Mouse (Mus musculus) liver, adult 2 months (tissue): ENCODE results near the gene Ms4a6c. TPM values are rescaled to one million over a fixed set of nuclear protein-coding genes. Genes with fewer than 3 reads are reported as not detected.
"Not testable (repeated sequence)": the region's sequence is repeated elsewhere in the genome, so short reads cannot be mapped to it uniquely, and the experiment has no call there.

Source experiments
- DNase-seq: peaks from one replicate; pipeline ENCODE4 v3.0.0-alpha.2; 2011; ENCODE audit warnings: low read depth, low spot score; ENCODE audit errors: extremely low read depth
- H3K27ac ChIP-seq: fragments of 200-500 bp; replicated peaks from 2 replicates; pipeline ENCODE4 v1.5.1; 2012; ENCODE audit warnings: low read depth, mild to moderate bottlenecking, control low read depth, inconsistent platforms, low read length; ENCODE audit not compliant: insufficient read depth
- H3K27me3 ChIP-seq: fragments of 200-500 bp; 2 replicates; pipeline ENCODE4 v1.6.1; 2012; ENCODE audit warnings: mild to moderate bottlenecking, moderate library complexity, low read length, inconsistent platforms; ENCODE audit not compliant: control insufficient read depth, insufficient read depth
- H3K36me3 ChIP-seq: fragments of 200-500 bp; 2 replicates; pipeline ENCODE4 v1.6.1; 2012; ENCODE audit warnings: low read length, inconsistent platforms; ENCODE audit not compliant: control insufficient read depth, insufficient read depth
- H3K4me1 ChIP-seq: fragments of 200-500 bp; 2 replicates; pipeline ENCODE4 v1.6.1; 2011; ENCODE audit warnings: low read length; ENCODE audit not compliant: control insufficient read depth, insufficient read depth
- H3K4me3 ChIP-seq: fragments of 200-500 bp; 2 replicates; pipeline ENCODE4 v1.5.1; 2011; ENCODE audit warnings: low read depth, mild to moderate bottlenecking, control low read depth, low read length, moderate library complexity; ENCODE audit not compliant: insufficient read depth
- H3K79me2 ChIP-seq: fragments of 200-500 bp; 2 replicates; pipeline ENCODE4 v1.6.1; 2012; ENCODE audit warnings: inconsistent platforms, mild to moderate bottlenecking, low read length, moderate library complexity; ENCODE audit not compliant: control insufficient read depth, insufficient read depth
- H3K9ac ChIP-seq: fragments of 200-500 bp; 2 replicates; pipeline ENCODE4 v1.6.1; 2012; ENCODE audit warnings: low read depth, mild to moderate bottlenecking, control low read depth, inconsistent platforms, low read length
- CTCF ChIP-seq: fragments of 200-500 bp; IDR thresholded peaks from 2 replicates; pipeline ENCODE4 v1.5.1; 2011; ENCODE audit warnings: low read depth, low read length, control low read depth
- POLR2A ChIP-seq: fragments of 200-500 bp; IDR thresholded peaks from 2 replicates; pipeline ENCODE4 v1.6.1; 2011; ENCODE audit warnings: low read length, control low read depth; ENCODE audit not compliant: insufficient read depth; ENCODE audit errors: extremely low read depth
- WGBS: fragments of 180-500 bp; shearing (Covaris S2); methylation state at CpG from one replicate; pipeline ENCODE4 v1.1.7; 2018; 5-methylcytosine and 5-hydroxymethylcytosine counted together
- polyA plus RNA-seq: library from polyadenylated mRNA; depleted of rRNA; stranded (reverse); fragments of >200 nt; gene quantifications from 2 replicates; pipeline ENCODE4 v1.2.3, GENCODE M21; 2012; rRNA removed
- total RNA-seq: library from RNA; depleted of rRNA; stranded (reverse); fragments of >200 nt; gene quantifications from 2 replicates; pipeline ENCODE4 v1.2.3, GENCODE M21; 2014; rRNA removed

Ms4a6c gene
- total and polyA plus RNA-seq, 2 experiments, result 1.8 to 6.6 TPM

DNA sequence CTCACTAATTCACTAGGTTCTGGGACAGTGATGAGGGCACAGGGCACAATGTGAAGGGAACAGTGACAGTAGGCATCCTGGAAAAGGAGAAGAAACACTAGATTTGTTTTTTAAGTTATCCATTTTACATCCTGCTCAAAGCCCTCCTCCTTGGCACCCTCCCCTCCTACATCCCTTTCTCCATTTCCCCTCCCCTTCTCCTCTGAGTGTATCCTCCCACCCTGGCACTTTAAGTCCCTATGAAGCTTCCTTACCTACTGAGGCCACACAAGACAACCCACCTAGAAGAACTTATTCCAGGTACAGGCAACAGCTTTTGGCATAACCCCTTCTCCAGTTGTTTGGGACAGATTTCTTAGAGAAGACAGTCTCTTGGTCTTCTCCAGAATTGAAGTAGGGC, 47.1 kb downstream of the Ms4a6c start, which contains the start of gene Ms4a6b:
Gene Ms4a6b (plus strand): TSS at position 267 of the 400 bp plus-strand sequence.
- no peak within 1 kb of the TSS for H3K4me3 ChIP-seq
- no peak within 1 kb of the TSS for H3K9ac ChIP-seq
- no peak for TF ChIP-seq CTCF
- no peak for TF ChIP-seq POLR2A
- no peaks in the 10 kb centered on the region for H3K79me2 ChIP-seq
- H3K36me3 ChIP-seq, result no peaks in the 10 kb centered on the region
- no peak within 1 kb of the TSS for H3K27ac ChIP-seq
- peaks cover 6% of the 10 kb centered on the region; the same call in 1 of the 2 replicates for H3K4me1 ChIP-seq
- DNase-seq, result no peak
- no peaks in the 10 kb centered on the region for H3K27me3 ChIP-seq

DNA sequence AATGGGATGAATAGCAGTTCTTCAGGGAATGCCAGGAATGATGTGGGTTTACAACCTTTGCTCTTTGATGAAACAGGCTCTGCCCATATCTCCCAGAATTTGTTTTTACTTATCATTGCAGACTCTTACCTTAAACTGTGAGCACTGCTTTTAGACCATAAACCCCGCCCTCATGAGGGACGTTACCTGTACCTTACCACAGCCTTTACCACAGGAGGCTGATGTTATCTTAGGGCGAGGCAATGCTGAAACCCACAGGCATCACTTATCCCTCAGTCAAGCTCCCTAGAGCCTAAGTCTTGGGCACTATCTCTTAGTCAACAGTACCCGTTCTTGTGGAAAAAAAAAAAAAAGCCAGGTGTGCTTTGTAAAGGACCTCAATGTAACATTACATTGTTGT, 47.7 kb downstream of the Ms4a6c start:
- 71% methylated on average over 4 of the region's 4 CpGs for WGBS
- H3K79me2 ChIP-seq, result no peaks in the 10 kb centered on the region
- TF ChIP-seq POLR2A, result no peak
- TF ChIP-seq CTCF, result no peak
- H3K27me3 ChIP-seq, result no peaks in the 10 kb centered on the region
- no peaks in the 10 kb centered on the region for H3K36me3 ChIP-seq
- no peak overlapping the region for H3K4me3 ChIP-seq
- peaks cover 6% of the 10 kb centered on the region; the same call in 1 of the 2 replicates for H3K4me1 ChIP-seq
- no peak overlapping the region for H3K27ac ChIP-seq
- no peak overlapping the region for H3K9ac ChIP-seq
- DNase-seq, result peak; percentile 38

DNA sequence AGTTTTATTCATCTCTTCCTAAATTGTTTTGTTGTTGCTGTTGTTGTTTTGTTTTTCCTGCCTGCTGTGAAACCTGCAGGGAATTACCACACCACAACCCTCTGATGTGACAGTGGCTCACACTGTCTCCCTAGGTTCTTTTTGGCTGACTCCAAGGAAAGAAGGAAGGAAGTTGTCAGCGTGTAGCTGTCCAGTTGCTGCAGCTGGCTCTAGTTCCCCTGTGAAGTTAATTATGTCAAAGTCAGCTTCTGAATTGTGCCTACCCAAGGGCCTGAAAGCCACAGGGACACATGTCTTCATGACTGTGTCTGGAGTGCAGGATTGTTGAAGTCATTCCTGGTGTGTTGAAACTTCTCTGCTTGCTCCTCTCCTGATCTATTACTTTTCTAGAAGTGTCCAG, 48.2 kb downstream of the Ms4a6c start:
- not testable (repeated sequence) for H3K27me3 ChIP-seq, H3K79me2 ChIP-seq, DNase-seq, H3K27ac ChIP-seq, H3K4me3 ChIP-seq, H3K4me1 ChIP-seq, H3K36me3 ChIP-seq, H3K9ac ChIP-seq
- WGBS, result 59% methylated on average over 1 of the region's 1 CpGs

- not testable (repeated sequence) for H3K79me2 ChIP-seq, H3K27ac ChIP-seq, H3K27me3 ChIP-seq, DNase-seq, H3K36me3 ChIP-seq, H3K4me3 ChIP-seq, H3K4me1 ChIP-seq, H3K9ac ChIP-seq
- WGBS, result 83% methylated on average over 2 of the region's 2 CpGs
Measured at GRCm38 (mm10) chr19:11518356-11518755, 49.2 kb downstream of the Ms4a6c start.

GRCm38 (mm10) chr19:11520146-11520545, 51.0 kb downstream of the Ms4a6c start:
- 91% methylated on average over 3 of the region's 3 CpGs for WGBS
- Histone ChIP-seq H3K27me3 (no peaks in the 10 kb centered on the region), H3K27ac (no peak overlapping the region), H3K4me1 (peaks cover 6% of the 10 kb centered on the region; the same call in 1 of the 2 replicates), H3K9ac (no peak overlapping the region), H3K79me2 (no peaks in the 10 kb centered on the region), H3K36me3 (no peaks in the 10 kb centered on the region), H3K4me3 (no peak overlapping the region)
- no peak for DNase-seq
- TF ChIP-seq POLR2A, result no peak
- TF ChIP-seq CTCF, result no peak

Other genes starting within 250 kb of the Ms4a6c start
- not detected in 2 replicates for gene Ms4a12, start 236.9 kb upstream of the Ms4a6c start, total RNA-seq
- not detected in 2 replicates for gene Ms4a12, start 236.9 kb upstream of the Ms4a6c start, polyA plus RNA-seq
- gene Ms4a1, start 203.1 kb upstream of the Ms4a6c start, total RNA-seq, result 0.74 and 1.7 TPM in 2 replicates
- gene Ms4a1, start 203.1 kb upstream of the Ms4a6c start, polyA plus RNA-seq, result 0.07 and 0.20 TPM in 2 replicates
- gene Ms4a5, start 185.5 kb upstream of the Ms4a6c start, total RNA-seq, result not detected in 2 replicates
- not detected in 2 replicates for gene Ms4a5, start 185.5 kb upstream of the Ms4a6c start, polyA plus RNA-seq
- 0.07 TPM in 1 of 2 replicates, not detected in the other for gene Ms4a14, start 154.9 kb upstream of the Ms4a6c start, total RNA-seq
- not detected in 2 replicates for gene Ms4a14, start 154.9 kb upstream of the Ms4a6c start, polyA plus RNA-seq
- gene Ms4a7, start 133.2 kb upstream of the Ms4a6c start, total RNA-seq, result 1.3 TPM in 2 replicates
- gene Ms4a7, start 133.2 kb upstream of the Ms4a6c start, polyA plus RNA-seq, result 0.21 and 0.35 TPM in 2 replicates
- 0.28 TPM in 1 of 2 replicates, not detected in the other for gene Ms4a4a, start 93.8 kb upstream of the Ms4a6c start, total RNA-seq
- gene Ms4a4a, start 93.8 kb upstream of the Ms4a6c start, polyA plus RNA-seq, result not detected in 2 replicates
- gene Ms4a4c, start 64.6 kb upstream of the Ms4a6c start, total RNA-seq, result 0.74 and 1.3 TPM in 2 replicates
- 0.26 TPM in 1 of 2 replicates, not detected in the other for gene Ms4a4c, start 64.6 kb upstream of the Ms4a6c start, polyA plus RNA-seq
- 0.65 and 1.1 TPM in 2 replicates for gene Ms4a4b, start 25.8 kb upstream of the Ms4a6c start, total RNA-seq
- 0.96 and 1.9 TPM in 2 replicates for gene Ms4a4b, start 25.8 kb upstream of the Ms4a6c start, polyA plus RNA-seq
- gene Gm8369, start 16.6 kb downstream of the Ms4a6c start, total RNA-seq, result 1.1 and 1.4 TPM in 2 replicates
- gene Gm8369, start 16.6 kb downstream of the Ms4a6c start, polyA plus RNA-seq, result 0.22 and 0.48 TPM in 2 replicates
- 3.2 and 4.7 TPM in 2 replicates for gene Ms4a6b, start 47.1 kb downstream of the Ms4a6c start, total RNA-seq
- 0.61 and 0.98 TPM in 2 replicates for gene Ms4a6b, start 47.1 kb downstream of the Ms4a6c start, polyA plus RNA-seq
- gene Ms4a4d, start 67.4 kb downstream of the Ms4a6c start, total RNA-seq, result 3.5 and 3.8 TPM in 2 replicates
- gene Ms4a4d, start 67.4 kb downstream of the Ms4a6c start, polyA plus RNA-seq, result 3.9 and 7.1 TPM in 2 replicates
- gene Ms4a6d, start 135.5 kb downstream of the Ms4a6c start, total RNA-seq, result 3.9 and 4.5 TPM in 2 replicates
- 0.82 and 0.85 TPM in 2 replicates for gene Ms4a6d, start 135.5 kb downstream of the Ms4a6c start, polyA plus RNA-seq
- gene Ms4a2, start 154.4 kb downstream of the Ms4a6c start, total RNA-seq, result not detected in 2 replicates
- gene Ms4a2, start 154.4 kb downstream of the Ms4a6c start, polyA plus RNA-seq, result not detected in 2 replicates
- not detected in 2 replicates for gene Ms4a3, start 171.5 kb downstream of the Ms4a6c start, total RNA-seq
- gene Ms4a3, start 171.5 kb downstream of the Ms4a6c start, polyA plus RNA-seq, result not detected in 2 replicates
- gene Oosp2, start 191.2 kb downstream of the Ms4a6c start, total RNA-seq, result not detected in 2 replicates
- gene Oosp2, start 191.2 kb downstream of the Ms4a6c start, polyA plus RNA-seq, result not detected in 2 replicates
- not detected in 2 replicates for gene Oosp1, start 221.8 kb downstream of the Ms4a6c start, total RNA-seq
- not detected in 2 replicates for gene Oosp1, start 221.8 kb downstream of the Ms4a6c start, polyA plus RNA-seq
- gene Oosp3, start 227.7 kb downstream of the Ms4a6c start, total RNA-seq, result not detected in 2 replicates
- not detected in 2 replicates for gene Oosp3, start 227.7 kb downstream of the Ms4a6c start, polyA plus RNA-seq